In the genomic region with DNA sequence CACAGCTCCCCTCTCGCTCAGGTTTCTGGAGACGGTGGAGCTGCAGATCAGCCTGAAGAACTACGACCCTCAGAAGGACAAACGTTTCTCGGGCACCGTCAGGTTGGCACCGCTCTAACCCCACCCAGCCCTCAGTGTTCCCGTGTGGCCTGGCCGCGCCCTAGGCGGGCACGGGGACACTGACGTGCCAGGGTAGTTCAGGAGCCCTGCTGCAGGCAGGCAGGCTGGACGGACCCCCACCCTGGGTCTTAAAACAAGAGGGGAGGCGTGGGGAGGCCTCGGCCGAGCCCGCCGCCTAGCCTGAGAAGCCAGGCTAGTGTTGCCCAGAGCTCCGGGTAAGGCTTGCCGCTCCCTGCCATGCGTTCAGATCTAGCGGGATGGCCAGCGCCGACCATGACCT, we compare ENCODE assay signal across 1 mouse cellular context.
TF ChIP-seq lines count a peak whose summit lies in the region.

No protein-coding gene starts in this region.

TF ChIP-seq in MEL, 35 proteins besides CTCF, POLR2A, EP300 and RAD21:
- TF ChIP-seq ZMIZ1 (IDR thresholded peaks at IDR 0.05; ENCODE audit: low read depth, low read length) (peak; percentile 36; the same call in 1 of the 2 replicates), MAFK (IDR thresholded peaks at IDR 0.05; ENCODE audit: borderline replicate concordance, low read depth, low read length) (no peak), ELF1 (IDR thresholded peaks at IDR 0.05; ENCODE audit: low read depth, low read length) (no peak)
